Mouse (Mus musculus) regulatory T cell (primary cell): ENCODE data around the gene Faim.

Source experiments
- in situ Hi-C: fragments of 300-600 bp; cut with MboI, MseI; formaldehyde crosslinking; loops from one replicate; pipeline ENCODE4 v1.15.1; 2025; ENCODE audit warnings: high pct_unique_total_duplicates

Gene Faim

DNA sequence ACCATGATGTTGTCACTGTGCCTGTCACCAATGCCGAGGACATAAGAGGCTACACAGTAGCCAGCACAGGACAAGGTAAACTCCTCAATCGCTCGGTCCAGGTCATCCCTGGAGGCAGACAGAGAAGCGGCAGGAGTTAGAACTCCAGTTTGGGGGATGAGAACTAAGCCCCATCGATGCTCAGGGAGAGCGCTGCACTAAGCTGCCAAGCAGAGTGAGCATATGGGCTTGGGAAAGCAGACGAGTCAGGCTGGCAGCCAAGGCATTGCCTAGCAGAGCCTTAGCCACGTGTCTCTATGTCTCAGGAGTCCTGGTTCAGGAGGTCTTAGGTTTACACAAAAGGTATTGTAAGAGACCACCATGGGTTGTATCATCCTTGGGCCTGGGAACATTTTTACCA, 58.6 kb downstream of the Faim start:
- in situ Hi-C loops, result no loop called here

DNA sequence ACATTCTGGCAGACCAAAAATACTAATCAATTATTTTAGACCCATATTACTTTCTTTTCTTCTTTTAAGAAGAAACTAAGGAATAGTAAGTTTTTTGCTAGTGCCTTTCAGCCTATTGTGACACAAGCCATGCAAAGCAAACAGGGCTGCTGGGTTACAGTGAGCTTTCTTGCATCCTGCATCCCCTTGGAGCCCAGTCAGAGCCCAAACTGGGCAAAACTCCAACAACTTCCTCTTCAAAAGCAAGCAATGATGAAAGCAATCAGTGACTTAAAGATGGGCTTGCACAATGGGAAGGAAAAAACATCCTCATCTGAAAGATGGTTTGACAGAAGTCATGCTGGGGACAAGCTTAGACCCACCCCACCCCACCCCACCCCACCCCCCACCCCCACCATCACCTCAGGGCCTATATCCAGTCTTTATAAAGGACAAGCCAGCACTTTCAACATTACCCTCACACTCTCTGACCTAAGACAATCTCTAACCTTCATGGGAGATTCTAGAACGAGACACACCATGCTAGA, 62.6 kb downstream of the Faim start:
- in situ Hi-C loops, result no loop called here

DNA sequence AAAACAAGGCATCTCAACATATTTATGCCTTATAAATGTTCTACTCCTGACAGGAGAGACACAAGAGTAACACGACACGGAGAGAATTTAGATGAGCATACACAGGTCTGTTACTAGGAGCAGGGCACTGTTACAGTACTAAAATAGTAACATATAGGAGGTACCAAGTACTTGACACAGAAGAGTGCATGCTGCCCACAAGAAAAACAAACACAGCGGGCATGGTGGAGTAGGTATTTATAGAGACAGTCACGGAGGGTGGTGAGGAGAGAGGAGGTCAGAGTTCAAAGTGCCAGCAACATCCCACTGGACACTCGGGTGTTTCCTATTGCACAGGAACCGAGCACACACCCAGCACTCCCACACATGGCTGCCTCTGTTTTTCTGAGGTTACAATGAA, 63.6 kb downstream of the Faim start:
- in situ Hi-C loops, result no loop called here
